Mouse (Mus musculus): ENCODE measurements around the gene Bag6. TPM values are rescaled to one million over a fixed set of nuclear protein-coding genes. Genes with fewer than 3 reads are reported as not detected.

The Bag6 gene
- polyA plus RNA-seq, 1 experiment from 2014 or later, result 47.0 TPM

Small RNA genes within 50 kb of the gene (microRNA-seq; reads per million reads assigned to microRNA genes)
- not detected for gene Mir6973a (ENCODE audit: borderline replicate concordance, insufficient number of aligned reads)

Other genes with a start within 250 kb of the Bag6 start
- gene C2, start 236.9 kb upstream of the Bag6 start, polyA plus RNA-seq (2015; fragmentation: Nextera tagmentation; extraction: Ambion mirVana), result 37.4 and 41.0 TPM in 2 replicates
- 45.4 and 52.6 TPM in 2 replicates for gene Ehmt2, start 236.7 kb upstream of the Bag6 start, polyA plus RNA-seq (2015; fragmentation: Nextera tagmentation; extraction: Ambion mirVana)
- 1.1 TPM in 2 replicates for gene Slc44a4, start 220.7 kb upstream of the Bag6 start, polyA plus RNA-seq (2015; fragmentation: Nextera tagmentation; extraction: Ambion mirVana)
- 24.3 and 32.3 TPM in 2 replicates for gene Neu1, start 203.9 kb upstream of the Bag6 start, polyA plus RNA-seq (2015; fragmentation: Nextera tagmentation; extraction: Ambion mirVana)
- gene Hspa1b, start 175.9 kb upstream of the Bag6 start, polyA plus RNA-seq (2015; fragmentation: Nextera tagmentation; extraction: Ambion mirVana), result 1.4 and 1.6 TPM in 2 replicates
- gene Gm20481, start 165.3 kb upstream of the Bag6 start, polyA plus RNA-seq (2015; fragmentation: Nextera tagmentation; extraction: Ambion mirVana), result not detected in 2 replicates
- gene Hspa1a, start 163.0 kb upstream of the Bag6 start, polyA plus RNA-seq (2015; fragmentation: Nextera tagmentation; extraction: Ambion mirVana), result 11.8 and 21.4 TPM in 2 replicates
- 0.11 and 0.17 TPM in 2 replicates for gene Hspa1l, start 162.5 kb upstream of the Bag6 start, polyA plus RNA-seq (2015; fragmentation: Nextera tagmentation; extraction: Ambion mirVana)
- 62.8 and 87.8 TPM in 2 replicates for gene Lsm2, start 153.3 kb upstream of the Bag6 start, polyA plus RNA-seq (2015; fragmentation: Nextera tagmentation; extraction: Ambion mirVana)
- gene Vars, start 134.2 kb upstream of the Bag6 start, polyA plus RNA-seq (2015; fragmentation: Nextera tagmentation; extraction: Ambion mirVana), result 31.9 and 37.8 TPM in 2 replicates
- gene Vwa7, start 118.6 kb upstream of the Bag6 start, polyA plus RNA-seq (2015; fragmentation: Nextera tagmentation; extraction: Ambion mirVana), result 0.21 and 0.35 TPM in 2 replicates
- 4.2 and 6.4 TPM in 2 replicates for gene Sapcd1, start 107.2 kb upstream of the Bag6 start, polyA plus RNA-seq (2015; fragmentation: Nextera tagmentation; extraction: Ambion mirVana)
- 2.5 and 3.4 TPM in 2 replicates for gene Msh5, start 88.4 kb upstream of the Bag6 start, polyA plus RNA-seq (2015; fragmentation: Nextera tagmentation; extraction: Ambion mirVana)
- gene Clic1, start 85.2 kb upstream of the Bag6 start, polyA plus RNA-seq (2015; fragmentation: Nextera tagmentation; extraction: Ambion mirVana), result 309 and 357 TPM in 2 replicates
- gene Ddah2, start 76.1 kb upstream of the Bag6 start, polyA plus RNA-seq (2015; fragmentation: Nextera tagmentation; extraction: Ambion mirVana), result 134 and 219 TPM in 2 replicates
- 0.19 and 0.61 TPM in 2 replicates for gene Ly6g6c, start 69.8 kb upstream of the Bag6 start, polyA plus RNA-seq (2015; fragmentation: Nextera tagmentation; extraction: Ambion mirVana)
- 0.55 and 0.69 TPM in 2 replicates for gene Mpig6b, start 69.0 kb upstream of the Bag6 start, polyA plus RNA-seq (2015; fragmentation: Nextera tagmentation; extraction: Ambion mirVana)
- 0.12 and 0.55 TPM in 2 replicates for gene Ly6g6e, start 58.3 kb upstream of the Bag6 start, polyA plus RNA-seq (2015; fragmentation: Nextera tagmentation; extraction: Ambion mirVana)
- gene Ly6g6d, start 57.1 kb upstream of the Bag6 start, polyA plus RNA-seq (2015; fragmentation: Nextera tagmentation; extraction: Ambion mirVana), result 1.4 and 2.1 TPM in 2 replicates
- gene Ly6g6f, start 49.6 kb upstream of the Bag6 start, polyA plus RNA-seq (2015; fragmentation: Nextera tagmentation; extraction: Ambion mirVana), result 0.22 and 0.73 TPM in 2 replicates
- 94.1 and 104 TPM in 2 replicates for gene Abhd16a, start 45.9 kb upstream of the Bag6 start, polyA plus RNA-seq (2015; fragmentation: Nextera tagmentation; extraction: Ambion mirVana)
- gene Ly6g5c, start 26.9 kb upstream of the Bag6 start, polyA plus RNA-seq (2015; fragmentation: Nextera tagmentation; extraction: Ambion mirVana), result not detected in 2 replicates
- 0.30 and 0.47 TPM in 2 replicates for gene Ly6g5b, start 19.8 kb upstream of the Bag6 start, polyA plus RNA-seq (2015; fragmentation: Nextera tagmentation; extraction: Ambion mirVana)
- gene Gpank1, start 13.7 kb upstream of the Bag6 start, polyA plus RNA-seq (2015; fragmentation: Nextera tagmentation; extraction: Ambion mirVana), result 14.4 and 16.6 TPM in 2 replicates
- 161 and 223 TPM in 2 replicates for gene Csnk2b, start 13.1 kb upstream of the Bag6 start, polyA plus RNA-seq (2015; fragmentation: Nextera tagmentation; extraction: Ambion mirVana)
- 8.9 and 11.5 TPM in 2 replicates for gene D17H6S53E, start 8.8 kb upstream of the Bag6 start, polyA plus RNA-seq (2015; fragmentation: Nextera tagmentation; extraction: Ambion mirVana)
- gene Apom, start 3.1 kb upstream of the Bag6 start, polyA plus RNA-seq (2015; fragmentation: Nextera tagmentation; extraction: Ambion mirVana), result 26.8 and 40.5 TPM in 2 replicates
- 64.0 and 83.9 TPM in 2 replicates for gene Prrc2a, start 29.7 kb downstream of the Bag6 start, polyA plus RNA-seq (2015; fragmentation: Nextera tagmentation; extraction: Ambion mirVana)
- gene Aif1, start 40.9 kb downstream of the Bag6 start, polyA plus RNA-seq (2015; fragmentation: Nextera tagmentation; extraction: Ambion mirVana), result 28.3 and 48.7 TPM in 2 replicates
- gene Lst1, start 53.3 kb downstream of the Bag6 start, polyA plus RNA-seq (2015; fragmentation: Nextera tagmentation; extraction: Ambion mirVana), result 25.5 and 35.9 TPM in 2 replicates
- gene Ltb, start 59.3 kb downstream of the Bag6 start, polyA plus RNA-seq (2015; fragmentation: Nextera tagmentation; extraction: Ambion mirVana), result 2.1 and 4.4 TPM in 2 replicates
- 0.26 and 0.39 TPM in 2 replicates for gene Tnf, start 66.8 kb downstream of the Bag6 start, polyA plus RNA-seq (2015; fragmentation: Nextera tagmentation; extraction: Ambion mirVana)
- 0.09 and 0.25 TPM in 2 replicates for gene Lta, start 70.2 kb downstream of the Bag6 start, polyA plus RNA-seq (2015; fragmentation: Nextera tagmentation; extraction: Ambion mirVana)
- 0.37 TPM in 1 of 2 replicates, not detected in the other for gene Gm16181, start 85.7 kb downstream of the Bag6 start, polyA plus RNA-seq (2015; fragmentation: Nextera tagmentation; extraction: Ambion mirVana)
- gene Atp6v1g2, start 98.5 kb downstream of the Bag6 start, polyA plus RNA-seq (2015; fragmentation: Nextera tagmentation; extraction: Ambion mirVana), result 9.4 and 13.5 TPM in 2 replicates
- gene Nfkbil1, start 100.6 kb downstream of the Bag6 start, polyA plus RNA-seq (2015; fragmentation: Nextera tagmentation; extraction: Ambion mirVana), result 15.2 and 18.3 TPM in 2 replicates
- 140 and 197 TPM in 2 replicates for gene Ddx39b, start 106.6 kb downstream of the Bag6 start, polyA plus RNA-seq (2015; fragmentation: Nextera tagmentation; extraction: Ambion mirVana)
- gene H2-D1, start 127.6 kb downstream of the Bag6 start, polyA plus RNA-seq (2015; fragmentation: Nextera tagmentation; extraction: Ambion mirVana), result 191 and 238 TPM in 2 replicates
- 0.07 and 0.44 TPM in 2 replicates for gene H2-Q1, start 185.2 kb downstream of the Bag6 start, polyA plus RNA-seq (2015; fragmentation: Nextera tagmentation; extraction: Ambion mirVana)
- gene H2-Q2, start 207.1 kb downstream of the Bag6 start, polyA plus RNA-seq (2015; fragmentation: Nextera tagmentation; extraction: Ambion mirVana), result 0.69 and 2.1 TPM in 2 replicates
- 6.1 and 9.2 TPM in 2 replicates for gene H2-Q4, start 244.4 kb downstream of the Bag6 start, polyA plus RNA-seq (2015; fragmentation: Nextera tagmentation; extraction: Ambion mirVana)

Measured in adrenal gland, postnatal 0 days (tissue).